Mouse (Mus musculus) heart, postnatal 0 days (tissue): ENCODE measurements around the gene Olfr1359. TPM values are rescaled to one million over a fixed set of nuclear protein-coding genes. Genes with fewer than 3 reads are reported as not detected.
"Not testable (repeated sequence)": the region's sequence is repeated elsewhere in the genome, so short reads cannot be mapped to it uniquely, and the experiment has no call there.

Experiments used
- ATAC-seq: fragments of 200-750 bp; cut with Nextera tagmentation; 2 replicates; pipeline ENCODE4 v1.8.0; 2017; ENCODE audit warnings: low read depth, moderate number of reproducible peaks, moderate library complexity; ENCODE audit not compliant: insufficient read depth
- DNase-seq: peaks from one replicate; pipeline ENCODE4 v3.0.0-alpha.2; 2016; ENCODE audit warnings: low spot score
- H3K27ac ChIP-seq: fragments of 300-500 bp; sonication (generic); 2 replicates; pipeline ENCODE4 v1.5.1; 2014; ENCODE audit warnings: low read depth, mild to moderate bottlenecking
- H3K27me3 ChIP-seq: fragments of 300-500 bp; sonication (generic); 2 replicates; pipeline ENCODE4 v1.6.1; 2014; ENCODE audit warnings: low read length, mixed read lengths; ENCODE audit not compliant: control insufficient read depth, insufficient read depth
- H3K36me3 ChIP-seq: fragments of 300-500 bp; sonication (generic); replicated peaks from 2 replicates; pipeline ENCODE4 v1.6.1; 2014; ENCODE audit warnings: low read length, mixed read lengths; ENCODE audit not compliant: control insufficient read depth, insufficient read depth
- H3K4me1 ChIP-seq: fragments of 300-500 bp; sonication (generic); 2 replicates; pipeline ENCODE4 v1.6.1; 2014; ENCODE audit warnings: antibody characterized with exemption; ENCODE audit not compliant: control insufficient read depth, insufficient read depth
- H3K4me2 ChIP-seq: fragments of 300-500 bp; sonication (generic); 2 replicates; pipeline ENCODE4 v1.6.1; 2014; ENCODE audit warnings: low read depth, mild to moderate bottlenecking, low read length, moderate library complexity
- H3K4me3 ChIP-seq: fragments of 300-500 bp; sonication (generic); 2 replicates; pipeline ENCODE4 v1.5.1; 2014; ENCODE audit warnings: low read depth, low read length
- H3K9ac ChIP-seq: fragments of 300-500 bp; sonication (generic); replicated peaks from 2 replicates; pipeline ENCODE4 v1.6.1; 2014; ENCODE audit warnings: low read depth, low read length, mixed read lengths
- H3K9me3 ChIP-seq: fragments of 300-500 bp; sonication (generic); replicated peaks from 2 replicates; pipeline ENCODE4 v1.6.1; 2016; ENCODE audit warnings: low read length; ENCODE audit not compliant: control insufficient read depth
- CTCF ChIP-seq: IDR thresholded peaks from 2 replicates; pipeline ENCODE4 v1.5.1; 2016; ENCODE audit warnings: antibody characterized with exemption, control low read depth, low read depth
- EP300 ChIP-seq: IDR thresholded peaks from 2 replicates; pipeline ENCODE4 v1.6.1; 2016; ENCODE audit warnings: antibody characterized with exemption, low read depth
- WGBS: fragments of 180-500 bp; shearing (Covaris S2); extraction: QIAGEN DNeasy Blood & Tissue Kit; methylation state at CpG from one replicate; pipeline ENCODE4 v1.1.7; 2014; 5-methylcytosine and 5-hydroxymethylcytosine counted together
- polyA plus RNA-seq: library from polyadenylated mRNA; unstranded; fragments of >200 nt; fragmentation: Nextera tagmentation; extraction: Ambion mirVana; gene quantifications from 2 replicates; pipeline ENCODE4 v1.2.1, GENCODE M21; 2015
- total RNA-seq: library from RNA; depleted of rRNA; stranded (reverse); fragments of >200 nt; gene quantifications from 2 replicates; pipeline ENCODE4 v1.2.3, GENCODE M21; 2014; ENCODE audit warnings: low replicate concordance

The Olfr1359 gene
- total and polyA plus RNA-seq, 2 experiments from 2014 or later = not detected

DNA sequence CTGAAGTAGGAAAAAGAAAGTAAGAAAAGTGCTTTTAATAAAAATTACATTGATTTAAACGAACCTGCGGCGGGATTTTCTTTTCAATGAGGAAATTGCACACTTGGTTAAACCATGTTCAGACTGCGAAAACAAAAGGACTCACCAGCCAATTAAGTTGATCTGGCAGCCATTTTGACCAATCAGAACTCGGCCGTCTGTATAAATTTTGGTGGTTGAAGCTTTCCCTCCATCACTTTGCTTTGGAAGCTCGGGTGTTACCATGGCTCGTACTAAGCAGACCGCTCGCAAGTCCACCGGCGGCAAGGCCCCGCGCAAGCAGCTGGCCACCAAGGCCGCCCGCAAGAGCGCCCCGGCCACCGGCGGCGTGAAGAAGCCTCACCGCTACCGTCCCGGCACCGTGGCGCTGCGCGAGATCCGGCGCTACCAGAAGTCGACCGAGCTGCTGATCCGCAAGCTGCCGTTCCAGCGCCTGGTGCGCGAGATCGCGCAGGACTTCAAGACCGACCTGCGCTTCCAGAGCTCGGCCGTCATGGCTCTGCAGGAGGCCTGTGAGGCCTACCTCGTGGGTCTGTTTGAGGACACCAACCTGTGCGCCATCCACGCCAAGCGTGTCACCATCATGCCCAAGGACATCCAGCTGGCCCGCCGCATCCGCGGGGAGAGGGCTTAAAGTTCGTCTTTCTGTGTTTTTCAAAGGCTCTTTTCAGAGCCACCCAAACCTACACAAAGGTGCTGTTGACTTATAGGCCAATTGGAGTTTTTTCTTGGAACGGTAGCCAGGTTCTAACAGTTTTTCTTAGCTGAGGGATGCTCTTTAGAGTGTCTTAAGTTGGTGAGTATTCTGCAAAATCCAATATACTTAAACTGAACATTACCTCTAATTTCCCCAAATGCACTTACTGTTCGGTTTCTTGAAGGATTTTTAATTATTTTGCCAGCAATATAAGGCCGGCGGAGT lies 19.8 kb downstream of the Olfr1359 start, which contains the start of gene Hist1h3h:
Gene Hist1h3h, plus strand, starts transcription at position 263 of the 961 bp plus-strand sequence.
- H3K4me2 ChIP-seq = peak within 1 kb of the TSS; percentile 73
- H3K9ac ChIP-seq = peak within 1 kb of the TSS; percentile 62
- 3% methylated on average over 25 of the region's 56 CpGs for WGBS
- H3K4me1 ChIP-seq = peaks cover 20% of the 10 kb centered on the region
- not testable (repeated sequence) for H3K36me3 ChIP-seq, H3K27me3 ChIP-seq, H3K9me3 ChIP-seq
- peak within 1 kb of the TSS; percentile 44 for H3K4me3 ChIP-seq
- ATAC-seq = peak; percentile 22; the same call in 1 of the 2 replicates
- peak; percentile 91 for DNase-seq
- H3K27ac ChIP-seq = peak within 1 kb of the TSS; percentile 89

DNA sequence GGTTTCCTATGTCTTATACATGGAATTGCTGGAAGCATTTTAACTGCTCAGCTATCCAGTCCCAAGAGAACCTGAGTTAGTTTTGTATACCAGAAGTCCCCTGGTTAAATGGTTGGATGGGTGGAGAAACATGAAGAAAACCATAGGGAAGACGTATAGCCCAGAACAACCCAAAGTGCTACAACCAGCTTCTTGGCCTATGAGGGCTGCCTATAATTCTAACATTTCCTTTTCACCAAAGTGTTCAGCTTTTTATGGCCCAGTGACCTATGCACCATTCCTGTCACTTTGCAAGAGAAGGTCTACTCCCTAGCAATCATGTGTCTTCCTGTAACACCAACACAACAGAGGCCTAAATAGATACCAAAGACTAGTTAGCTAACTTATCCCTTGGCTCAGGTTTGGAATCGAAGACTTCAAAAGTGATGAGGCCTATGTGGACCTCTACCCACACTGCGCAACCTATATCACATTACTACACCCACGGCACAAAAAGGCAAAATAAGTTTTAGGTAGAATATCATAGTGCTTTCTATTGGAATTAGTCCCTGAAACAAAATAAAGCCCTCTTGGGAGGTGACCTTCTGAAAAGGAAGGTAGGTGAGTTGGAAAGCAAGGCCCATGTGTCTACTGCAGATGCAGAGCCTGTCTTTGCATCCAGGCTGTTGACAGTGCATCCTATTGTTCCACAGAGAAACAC lies 20.6 kb downstream of the Olfr1359 start:
- DNase-seq (no peak), ATAC-seq (no peak)
- Histone ChIP-seq H3K9me3 (no peaks in the 10 kb centered on the region), H3K27me3 (no peaks in the 10 kb centered on the region), H3K9ac (peak overlapping the region; percentile 51; the same call in 1 of the 2 replicates), H3K4me2 (peak overlapping the region; percentile 54), H3K27ac (peak overlapping the region; percentile 16; the same call in 1 of the 2 replicates), H3K36me3 (no peaks in the 10 kb centered on the region), H3K4me3 (peak overlapping the region; percentile 30), H3K4me1 (peaks cover 21% of the 10 kb centered on the region)
- WGBS = 75% methylated on average over 4 of the region's 4 CpGs
- no peak for TF ChIP-seq CTCF
- no peak for TF ChIP-seq EP300

DNA sequence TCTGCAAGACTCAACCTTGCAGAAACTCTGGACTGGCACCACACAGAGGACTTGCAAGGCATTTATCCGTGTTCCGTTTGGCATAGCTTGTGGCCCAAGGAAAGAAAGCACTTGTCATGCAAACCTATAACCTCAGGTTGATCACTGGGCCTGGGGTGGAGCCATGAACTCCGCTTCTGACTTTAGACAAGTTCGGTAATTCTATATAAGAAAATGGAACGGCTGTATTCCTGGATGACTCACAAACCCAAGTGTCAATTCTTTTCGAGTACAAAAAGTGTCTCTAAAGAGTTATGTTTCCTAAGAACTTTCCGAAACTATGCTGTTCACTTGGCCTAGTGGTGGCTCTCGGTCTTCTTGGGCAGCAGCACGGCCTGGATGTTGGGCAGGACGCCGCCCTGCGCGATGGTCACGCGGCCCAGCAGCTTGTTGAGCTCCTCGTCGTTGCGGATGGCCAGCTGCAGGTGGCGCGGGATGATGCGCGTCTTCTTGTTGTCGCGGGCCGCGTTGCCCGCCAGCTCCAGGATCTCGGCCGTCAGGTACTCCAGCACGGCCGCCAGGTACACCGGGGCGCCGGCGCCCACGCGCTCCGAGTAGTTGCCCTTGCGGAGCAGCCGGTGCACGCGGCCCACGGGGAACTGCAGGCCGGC lies 23.3 kb downstream of the Olfr1359 start:
- peak overlapping the region; percentile 47 for H3K4me3 ChIP-seq
- not testable (repeated sequence) for H3K27me3 ChIP-seq, H3K36me3 ChIP-seq, H3K9me3 ChIP-seq, DNase-seq
- WGBS = 3% methylated on average over 17 of the region's 44 CpGs
- peaks cover 14% of the 10 kb centered on the region; the same call in 1 of the 2 replicates for H3K4me1 ChIP-seq
- peak overlapping the region; percentile 77 for H3K27ac ChIP-seq
- peak; percentile 21; the same call in 1 of the 2 replicates for ATAC-seq
- H3K9ac ChIP-seq = 0 out of 2 replicates have a peak overlapping the region, but pooled peaks have one; percentile 15
- peak overlapping the region; percentile 66 for H3K4me2 ChIP-seq

DNA sequence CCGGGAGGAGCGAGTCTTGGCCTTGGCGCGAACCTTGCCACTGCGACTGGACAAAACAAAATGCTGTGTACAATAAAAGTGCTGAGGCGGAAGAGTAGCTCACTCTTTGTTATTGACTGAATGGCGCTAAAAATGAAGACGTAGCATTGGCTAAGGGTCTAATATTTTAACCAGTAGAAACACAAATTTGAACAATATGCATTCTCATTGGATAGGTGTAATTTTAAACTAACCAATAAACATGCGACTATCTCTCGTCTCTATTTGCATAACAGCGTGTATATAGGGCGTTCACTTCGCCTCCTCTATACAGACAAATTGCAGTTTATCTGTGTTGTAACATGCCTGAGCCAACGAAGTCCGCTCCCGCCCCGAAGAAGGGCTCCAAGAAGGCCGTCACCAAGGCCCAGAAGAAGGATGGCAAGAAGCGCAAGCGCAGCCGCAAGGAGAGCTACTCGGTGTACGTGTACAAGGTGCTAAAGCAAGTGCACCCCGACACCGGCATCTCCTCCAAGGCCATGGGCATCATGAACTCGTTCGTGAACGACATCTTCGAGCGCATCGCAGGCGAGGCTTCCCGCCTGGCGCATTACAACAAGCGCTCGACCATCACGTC lies 24.0 kb downstream of the Olfr1359 start, which contains the start of gene Hist1h2bm:
Gene Hist1h2bm, plus strand, starts transcription at position 288 of the 616 bp plus-strand sequence.
- peaks cover 14% of the 10 kb centered on the region; the same call in 1 of the 2 replicates for H3K4me1 ChIP-seq
- H3K27me3 ChIP-seq, H3K9me3 ChIP-seq, H3K36me3 ChIP-seq: not testable (repeated sequence)
- peak; percentile 96 for DNase-seq
- peak within 1 kb of the TSS; percentile 66 for H3K4me2 ChIP-seq
- peak within 1 kb of the TSS; percentile 47 for H3K4me3 ChIP-seq
- peak within 1 kb of the TSS; percentile 15; the same call in 1 of the 2 replicates for H3K9ac ChIP-seq
- WGBS = under 1% methylated on average over 36 of the region's 37 CpGs
- H3K27ac ChIP-seq = peak within 1 kb of the TSS; percentile 77
- ATAC-seq = peak; percentile 92

DNA sequence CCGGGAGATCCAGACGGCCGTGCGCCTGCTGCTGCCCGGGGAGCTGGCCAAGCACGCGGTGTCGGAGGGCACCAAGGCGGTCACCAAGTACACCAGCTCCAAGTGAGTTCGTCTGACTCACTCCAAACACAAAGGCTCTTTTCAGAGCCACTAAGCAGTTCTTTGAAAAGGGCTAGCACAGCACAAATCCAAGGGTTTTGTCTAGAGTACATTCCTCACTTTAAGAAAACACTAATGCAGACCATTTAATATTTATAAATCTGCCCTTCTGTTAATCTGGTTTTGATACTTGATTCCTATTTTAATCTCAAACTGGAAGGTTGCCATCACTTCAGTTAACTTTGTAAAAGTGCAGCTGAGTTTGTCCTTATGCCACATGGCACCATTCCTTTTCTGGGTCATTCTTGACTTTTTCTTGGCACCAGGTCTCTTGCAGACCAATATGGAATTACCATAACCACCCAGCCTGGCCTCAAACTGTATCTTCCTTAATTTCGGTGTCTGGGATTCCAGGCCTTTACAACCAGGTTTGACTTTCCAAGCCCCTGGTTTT lies 24.5 kb downstream of the Olfr1359 start:
- Histone ChIP-seq H3K4me3 (peak overlapping the region; percentile 47), H3K9ac (no peak overlapping the region), H3K27ac (peak overlapping the region; percentile 77), H3K4me1 (peaks cover 14% of the 10 kb centered on the region; the same call in 1 of the 2 replicates), H3K36me3 (no peaks in the 10 kb centered on the region), H3K27me3 (no peaks in the 10 kb centered on the region), H3K9me3 (no peaks in the 10 kb centered on the region), H3K4me2 (peak overlapping the region; percentile 66)
- WGBS = 6% methylated on average over 11 of the region's 11 CpGs
- DNase-seq (no peak), ATAC-seq (peak; percentile 21)
- TF ChIP-seq CTCF (no peak), EP300 (no peak)
